25 mouse cellular contexts compared by ENCODE assay signal in genomic region chr7:128243921-128244320, GRCm38 (mm10). TPM values are rescaled to one million over a fixed set of nuclear protein-coding genes. Genes with fewer than 3 reads are reported as not detected.
DNase-seq lines count a peak whose midpoint lies in the region; ATAC-seq and TF ChIP-seq lines count a peak whose summit lies in the region.
"Had no signal": no experiment of that assay in that cellular context is flagged by ENCODE, and none has a peak within 500 bp of the region (broad histone marks: within the 10 kb centered on the region; RNA-seq: fewer than 3 reads in every experiment).

No protein-coding gene starts in this region.

- no peaks in the 10 kb centered on the region for H3K27me3 ChIP-seq in heart, embryonic 15.5 days
- peaks cover 33% of the 10 kb centered on the region for H3K27me3 ChIP-seq in midbrain, embryonic 10.5 days (ENCODE audit: low read depth, poor library complexity, severe bottlenecking)
- H3K27me3 ChIP-seq in midbrain, postnatal 0 days (ENCODE audit: insufficient read depth, low read length): no peaks in the 10 kb centered on the region
- no peaks in the 10 kb centered on the region for H3K27me3 ChIP-seq in embryonic facial prominence, embryonic 12.5 days
- H3K27me3 ChIP-seq: hindbrain, embryonic 15.5 days had no signal

- WGBS in heart, embryonic 15.5 days: 77% methylated on average over 10 of the region's 10 CpGs
- WGBS in midbrain, embryonic 10.5 days: 36% methylated on average over 10 of the region's 10 CpGs
- 68% methylated on average over 10 of the region's 10 CpGs for WGBS in midbrain, postnatal 0 days
- WGBS in embryonic facial prominence, embryonic 12.5 days: 43% methylated on average over 10 of the region's 10 CpGs

- no peak overlapping the region for H3K4me3 ChIP-seq in heart, embryonic 15.5 days
- H3K4me3 ChIP-seq in midbrain, embryonic 10.5 days: no peak overlapping the region
- H3K4me3 ChIP-seq in midbrain, postnatal 0 days (ENCODE audit: low read depth, low read length): no peak overlapping the region
- no peak overlapping the region for H3K4me3 ChIP-seq in embryonic facial prominence, embryonic 12.5 days
- H3K4me3 ChIP-seq: hindbrain, embryonic 15.5 days; liver, embryonic 12.5 days; midbrain, embryonic 12.5 days; myocyte had no signal

- intact Hi-C loops in heart, postnatal 10 days (cut with DNase I): loop anchor here (10.0 kb wide), 1 partner anchor 461 kb away; no protein-coding TSS in a partner anchor

- H3K4me2 ChIP-seq in heart, embryonic 15.5 days: no peak overlapping the region
- H3K4me2 ChIP-seq in midbrain, postnatal 0 days (ENCODE audit: low read depth, low read length, poor library complexity, severe bottlenecking): no peak overlapping the region
- no peak overlapping the region for H3K4me2 ChIP-seq in embryonic facial prominence, embryonic 12.5 days (replicated peaks)
- H3K4me2 ChIP-seq: hindbrain, embryonic 15.5 days; liver, embryonic 12.5 days; midbrain, embryonic 12.5 days had no signal

- H3K27ac ChIP-seq in heart, embryonic 15.5 days: 0 out of 2 replicates have a peak overlapping the region, but pooled peaks have one; percentile 3
- H3K27ac ChIP-seq in midbrain, embryonic 10.5 days (replicated peaks): peak overlapping the region; percentile 69
- H3K27ac ChIP-seq in midbrain, postnatal 0 days (ENCODE audit: low read depth, low read length): no peak overlapping the region
- 0 out of 2 replicates have a peak overlapping the region, but pooled peaks have one; percentile 23 for H3K27ac ChIP-seq in embryonic facial prominence, embryonic 12.5 days
- H3K27ac ChIP-seq: hindbrain, embryonic 15.5 days; liver, embryonic 12.5 days; midbrain, embryonic 12.5 days had no signal

- peak; percentile 36 for DNase-seq in cerebellum, adult 9-11 months
- no peak for DNase-seq in cerebellum, postnatal 4 days (ENCODE audit: low spot score in 2 of 2)
- no peak for DNase-seq in heart, postnatal 10 days
- DNase-seq in midbrain, embryonic 10.5 days (ENCODE audit: low spot score): peak; percentile 38
- DNase-seq in midbrain, postnatal 0 days (ENCODE audit: low spot score): no peak
- no peak for DNase-seq in urinary bladder, postnatal 10 days (ENCODE audit: low spot score)
- DNase-seq: adrenal gland, adult 2 months; cerebellum, adult 11 months; cerebellum, postnatal 36 days; forebrain, postnatal 0 days; right cerebral cortex, adult 18-20 months; thymus, adult 2 months had no signal

- H3K9me3 ChIP-seq in heart, embryonic 15.5 days (replicated peaks): no peaks in the 10 kb centered on the region
- no peaks in the 10 kb centered on the region for H3K9me3 ChIP-seq in midbrain, embryonic 10.5 days (replicated peaks)
- H3K9me3 ChIP-seq in midbrain, postnatal 0 days (ENCODE audit: low read length): no peaks in the 10 kb centered on the region
- no peaks in the 10 kb centered on the region for H3K9me3 ChIP-seq in embryonic facial prominence, embryonic 12.5 days
- H3K9me3 ChIP-seq: hindbrain, embryonic 15.5 days; liver, embryonic 12.5 days; midbrain, embryonic 12.5 days had no signal

- no peak overlapping the region for H3K9ac ChIP-seq in heart, embryonic 15.5 days
- H3K9ac ChIP-seq in midbrain, postnatal 0 days (replicated peaks; ENCODE audit: low read length, poor library complexity, severe bottlenecking): no peak overlapping the region
- no peak overlapping the region for H3K9ac ChIP-seq in embryonic facial prominence, embryonic 12.5 days
- H3K9ac ChIP-seq: forebrain, postnatal 0 days; hindbrain, embryonic 15.5 days; liver, embryonic 12.5 days; midbrain, embryonic 12.5 days had no signal

- TF ChIP-seq CTCF in midbrain, postnatal 0 days (IDR thresholded peaks at IDR 0.05): no peak

- no peak for ATAC-seq in heart, embryonic 15.5 days (replicated peaks; ENCODE audit: insufficient number of reproducible peaks, insufficient read depth, low FRiP score, low read depth)
- no peak for ATAC-seq in midbrain, postnatal 0 days (ENCODE audit: low FRiP score)
- no peak for ATAC-seq in embryonic facial prominence, embryonic 12.5 days (ENCODE audit: insufficient number of reproducible peaks, insufficient read depth, low FRiP score, low TSS enrichment)
- ATAC-seq: forebrain, postnatal 0 days; intestine, postnatal 0 days; liver, embryonic 12.5 days had no signal

- peaks cover 33% of the 10 kb centered on the region for H3K4me1 ChIP-seq in heart, embryonic 15.5 days (replicated peaks)
- H3K4me1 ChIP-seq in midbrain, embryonic 10.5 days: peaks cover 76% of the 10 kb centered on the region
- H3K4me1 ChIP-seq in midbrain, postnatal 0 days (ENCODE audit: insufficient read depth, low read length): peaks cover 3% of the 10 kb centered on the region
- H3K4me1 ChIP-seq in embryonic facial prominence, embryonic 12.5 days: peaks cover 31% of the 10 kb centered on the region

- H3K36me3 ChIP-seq in heart, embryonic 15.5 days: peaks cover 36% of the 10 kb centered on the region
- H3K36me3 ChIP-seq in midbrain, embryonic 10.5 days: peaks cover 53% of the 10 kb centered on the region
- H3K36me3 ChIP-seq in midbrain, postnatal 0 days (ENCODE audit: insufficient read depth, low read length): peaks cover 36% of the 10 kb centered on the region
- H3K36me3 ChIP-seq in embryonic facial prominence, embryonic 12.5 days: peaks cover 49% of the 10 kb centered on the region

RNA-seq across cellular contexts. Expression of gene Tgfb1i1, which starts 2.7 kb away (rescaled TPM):
- polyA plus RNA-seq in heart, embryonic 15.5 days (2015; fragmentation: Nextera tagmentation; extraction: Ambion mirVana): 160 and 174 TPM in 2 replicates
- total RNA-seq in heart, postnatal 10 days (2021): 10 to 100 TPM; 52.1 to 57.0 TPM
- polyA plus RNA-seq in midbrain, embryonic 10.5 days (2016; fragmentation: Nextera tagmentation; extraction: Ambion mirVana): 40.9 and 45.3 TPM in 2 replicates
- 14.4 and 20.2 TPM in 2 replicates for total RNA-seq in midbrain, postnatal 0 days (2014; rRNA removed)
- 18.2 and 23.0 TPM in 2 replicates for polyA plus RNA-seq in midbrain, postnatal 0 days (2015; fragmentation: Nextera tagmentation; extraction: Ambion mirVana)
- polyA plus RNA-seq in embryonic facial prominence, embryonic 12.5 days (2016; fragmentation: Nextera tagmentation; extraction: Ambion mirVana): 44.4 and 47.7 TPM in 2 replicates

RNA-seq across cellular contexts. Expression of gene 9130023H24Rik, which starts 6.1 kb away (rescaled TPM):
- 5.8 and 6.1 TPM in 2 replicates for polyA plus RNA-seq in heart, embryonic 15.5 days (2015; fragmentation: Nextera tagmentation; extraction: Ambion mirVana)
- total RNA-seq in heart, postnatal 10 days (2021): 1 to 10 TPM; 4.5 to 5.4 TPM
- polyA plus RNA-seq in midbrain, embryonic 10.5 days (2016; fragmentation: Nextera tagmentation; extraction: Ambion mirVana): 10.3 and 11.7 TPM in 2 replicates
- 3.6 and 6.3 TPM in 2 replicates for total RNA-seq in midbrain, postnatal 0 days (2014; rRNA removed)
- polyA plus RNA-seq in midbrain, postnatal 0 days (2015; fragmentation: Nextera tagmentation; extraction: Ambion mirVana): 4.2 and 4.4 TPM in 2 replicates
- 9.9 and 10.3 TPM in 2 replicates for polyA plus RNA-seq in embryonic facial prominence, embryonic 12.5 days (2016; fragmentation: Nextera tagmentation; extraction: Ambion mirVana)

RNA-seq across cellular contexts. Expression of gene Armc5, which starts 6.8 kb away (rescaled TPM):
- 11.5 and 14.9 TPM in 2 replicates for polyA plus RNA-seq in heart, embryonic 15.5 days (2015; fragmentation: Nextera tagmentation; extraction: Ambion mirVana)
- 10 to 100 TPM; 11.7 to 13.3 TPM for total RNA-seq in heart, postnatal 10 days (2021)
- 15.4 and 16.7 TPM in 2 replicates for polyA plus RNA-seq in midbrain, embryonic 10.5 days (2016; fragmentation: Nextera tagmentation; extraction: Ambion mirVana)
- total RNA-seq in midbrain, postnatal 0 days (2014; rRNA removed): 15.0 and 19.9 TPM in 2 replicates
- 15.2 and 15.9 TPM in 2 replicates for polyA plus RNA-seq in midbrain, postnatal 0 days (2015; fragmentation: Nextera tagmentation; extraction: Ambion mirVana)
- polyA plus RNA-seq in embryonic facial prominence, embryonic 12.5 days (2016; fragmentation: Nextera tagmentation; extraction: Ambion mirVana): 18.6 and 18.8 TPM in 2 replicates

RNA-seq across cellular contexts. Expression of gene Slc5a2, which starts 21.5 kb away (rescaled TPM):
- polyA plus RNA-seq in heart, embryonic 15.5 days (2015; fragmentation: Nextera tagmentation; extraction: Ambion mirVana): not detected in 2 replicates
- total RNA-seq in heart, postnatal 10 days (2021): not detected
- 0.28 and 0.50 TPM in 2 replicates for polyA plus RNA-seq in midbrain, embryonic 10.5 days (2016; fragmentation: Nextera tagmentation; extraction: Ambion mirVana)
- total RNA-seq in midbrain, postnatal 0 days (2014; rRNA removed): not detected in 2 replicates
- polyA plus RNA-seq in midbrain, postnatal 0 days (2015; fragmentation: Nextera tagmentation; extraction: Ambion mirVana): 0.36 TPM in 1 of 2 replicates, not detected in the other
- 0.35 TPM in 1 of 2 replicates, not detected in the other for polyA plus RNA-seq in embryonic facial prominence, embryonic 12.5 days (2016; fragmentation: Nextera tagmentation; extraction: Ambion mirVana)
- total RNA-seq: forebrain, postnatal 0 days; gastrocnemius, adult 8-10 months; heart, adult 8-10 months; layer of hippocampus, adult 18-20 months; left cerebral cortex, postnatal 36 days had no signal
- polyA plus RNA-seq: adrenal gland, adult 2 months; hindbrain, embryonic 15.5 days; intestine, postnatal 0 days; lung, embryonic 16.5 days; midbrain, embryonic 12.5 days; myocyte; small intestine, adult 2 months had no signal

RNA-seq across cellular contexts. Expression of gene Cox6a2, which starts 37.7 kb away (rescaled TPM):
- polyA plus RNA-seq in heart, embryonic 15.5 days (2015; fragmentation: Nextera tagmentation; extraction: Ambion mirVana): 718 and 1,101 TPM in 2 replicates
- total RNA-seq in heart, postnatal 10 days (2021): 1,000 to 10,000 TPM; 1,342 to 1,375 TPM
- polyA plus RNA-seq in midbrain, embryonic 10.5 days (2016; fragmentation: Nextera tagmentation; extraction: Ambion mirVana): not detected in 2 replicates
- not detected in 2 replicates for total RNA-seq in midbrain, postnatal 0 days (2014; rRNA removed)
- polyA plus RNA-seq in midbrain, postnatal 0 days (2015; fragmentation: Nextera tagmentation; extraction: Ambion mirVana): 3.3 and 3.8 TPM in 2 replicates
- polyA plus RNA-seq in embryonic facial prominence, embryonic 12.5 days (2016; fragmentation: Nextera tagmentation; extraction: Ambion mirVana): 4.0 and 7.9 TPM in 2 replicates
- polyA plus RNA-seq: midbrain, embryonic 12.5 days had no signal

Comparison
In these comparisons a context has a peak if more than half of its experiments do, and no peak if none do; other contexts are left out.
1. DNase-seq: peak in cerebellum, adult 9-11 months (single experiment) and midbrain, embryonic 10.5 days (single experiment); none in cerebellum, postnatal 4 days (0 of 2), heart, postnatal 10 days (0 of 2), midbrain, postnatal 0 days (single experiment) and urinary bladder, postnatal 10 days (single experiment).